Mouse (Mus musculus): ENCODE data around the gene Ypel1.

GRCm38 (mm10) chr16:17096938-17097337 is 27.4 kb downstream of the Ypel1 start:
- TF ChIP-seq CTCF (IDR thresholded peaks at IDR 0.05; ENCODE audit: borderline replicate concordance, insufficient read depth, low read length) (no peak), POLR2A (IDR thresholded peaks at IDR 0.05; ENCODE audit: low read depth, low read length) (no peak)

Measured in embryonic fibroblast, embryonic 13.5 days (primary cell).